Mouse (Mus musculus): ENCODE data around the gene Prnp.

The Prnp gene

DNA sequence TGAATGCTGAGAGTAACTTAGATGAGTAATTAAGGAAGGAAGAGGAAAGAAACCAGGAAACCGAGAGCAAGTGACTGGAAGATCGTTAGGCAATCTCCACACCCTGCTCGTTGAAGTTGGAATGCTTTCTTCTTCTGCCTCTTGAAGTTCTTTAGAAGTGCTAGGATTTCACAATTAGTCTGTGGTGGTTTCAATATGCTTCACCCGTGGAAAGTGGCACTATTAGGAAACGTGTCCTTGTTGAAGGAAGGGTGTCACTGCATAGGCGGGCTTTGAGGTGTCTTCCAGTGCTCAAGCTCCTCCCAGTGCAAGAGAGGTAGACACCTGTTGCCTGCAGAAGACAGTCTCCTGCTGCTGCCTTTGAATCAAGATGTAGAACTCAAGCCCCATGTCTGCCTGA is 4.0 kb upstream of the Prnp start:
- in situ Hi-C loops (cut with MboI; ENCODE audit: unreplicated experiment in 2 of 2), result no loop called here

DNA sequence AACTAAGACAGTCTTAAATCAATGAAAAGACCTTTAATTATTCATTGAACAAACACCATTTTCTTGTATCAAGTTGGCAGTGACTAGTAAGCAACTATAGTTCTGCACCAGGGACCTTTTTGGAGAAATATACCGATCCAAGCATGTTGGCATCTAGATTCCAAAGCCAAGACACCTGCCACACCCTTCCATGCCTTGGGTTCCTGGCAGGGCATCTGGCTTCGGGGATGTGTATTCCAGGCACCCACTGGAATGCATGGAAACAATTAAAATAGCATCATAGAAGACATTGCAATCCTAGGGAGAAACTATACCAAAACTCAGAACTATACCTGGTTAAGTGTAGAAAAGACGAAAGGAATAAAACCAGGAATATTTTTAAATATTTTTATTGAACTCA is 3.5 kb upstream of the Prnp start:
- in situ Hi-C loops (cut with MboI; ENCODE audit: unreplicated experiment in 2 of 2), result no loop called here

DNA sequence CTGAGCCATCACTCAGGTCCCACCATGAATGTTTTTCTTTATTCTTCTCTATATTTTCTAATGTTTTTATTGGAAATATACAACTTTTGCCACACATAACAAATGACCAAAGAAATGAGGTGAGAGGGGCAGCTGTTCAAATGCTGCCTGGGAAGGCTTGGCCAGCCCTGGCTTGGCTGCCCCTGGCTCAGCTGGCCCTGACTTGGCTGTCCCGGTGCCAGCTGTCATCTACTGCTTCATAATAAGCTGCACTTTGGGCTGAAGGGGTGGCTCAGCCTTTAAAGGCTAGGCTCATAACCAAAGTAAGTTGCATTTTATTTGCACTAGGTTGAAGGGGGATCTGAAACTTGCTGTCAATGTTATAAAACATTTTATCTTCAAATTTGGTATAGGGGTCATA is 2.9 kb upstream of the Prnp start:
- in situ Hi-C loops (cut with MboI; ENCODE audit: unreplicated experiment in 2 of 2), result no loop called here

DNA sequence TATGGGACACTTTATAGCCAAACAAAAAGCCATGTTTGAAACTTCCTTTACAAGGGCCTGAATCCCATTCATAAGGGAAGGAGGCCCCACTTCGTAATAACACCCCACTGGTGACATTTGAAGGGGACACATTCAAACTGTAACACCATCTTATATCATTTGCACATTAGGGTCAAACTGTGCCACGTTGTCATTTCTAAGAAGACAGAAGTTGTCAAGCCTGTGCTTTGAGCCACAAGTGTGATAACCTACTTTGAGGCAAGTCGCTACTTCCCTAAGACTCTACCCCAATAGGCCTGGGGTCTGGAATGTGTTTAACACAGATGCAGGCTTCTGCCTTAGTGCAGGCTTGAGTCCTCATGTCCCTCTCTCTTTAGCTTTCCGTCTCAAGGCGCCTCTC is 2.4 kb upstream of the Prnp start:
- in situ Hi-C loops (cut with MboI; ENCODE audit: unreplicated experiment in 2 of 2), result no loop called here

DNA sequence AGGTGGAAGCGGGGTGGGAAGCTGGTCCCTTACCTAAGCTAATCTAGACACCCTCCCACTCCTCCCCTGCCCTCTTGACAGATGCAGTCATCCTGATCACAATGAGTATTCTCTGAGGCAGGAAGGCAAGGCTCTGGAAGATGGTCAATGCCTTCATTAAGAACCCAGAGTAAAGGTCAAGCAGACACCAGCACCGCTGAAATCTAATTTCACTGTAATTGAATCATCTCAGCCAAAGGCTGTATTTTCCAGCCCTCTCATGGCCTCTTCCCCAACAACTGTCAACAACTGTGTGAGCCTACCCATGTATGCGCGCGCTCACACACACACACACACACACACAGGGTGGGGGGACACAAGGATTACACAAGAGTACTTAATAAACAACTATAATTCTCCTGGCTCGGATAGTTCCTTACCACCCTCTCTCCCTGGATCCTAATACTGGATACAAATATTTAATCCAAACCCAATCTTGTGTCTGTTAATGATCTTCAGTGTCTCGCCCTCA is 1.3 kb upstream of the Prnp start:
- in situ Hi-C loops (cut with MboI; ENCODE audit: unreplicated experiment in 2 of 2), result no loop called here

DNA sequence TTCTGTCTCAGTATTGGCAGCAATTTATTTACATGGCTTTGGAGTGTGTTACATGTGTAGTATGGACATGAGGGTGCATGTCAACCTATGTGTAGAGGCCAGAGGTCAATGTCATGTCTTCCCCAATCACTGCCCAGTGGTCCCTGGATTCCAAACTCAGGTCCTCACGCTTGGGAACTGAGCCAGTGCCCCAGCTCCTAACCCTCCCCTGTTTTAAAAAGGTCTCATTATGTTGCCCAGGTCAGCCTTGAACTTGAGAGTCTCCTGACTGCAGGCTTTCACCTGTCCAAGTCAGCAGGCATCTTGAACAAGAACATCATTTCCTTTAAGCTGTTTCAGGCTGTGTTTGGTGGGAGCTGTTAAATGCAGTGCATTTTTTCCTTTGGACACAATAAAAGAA is 822 bp upstream of the Prnp start:
- in situ Hi-C loops (cut with MboI; ENCODE audit: unreplicated experiment in 2 of 2), result no loop called here

DNA sequence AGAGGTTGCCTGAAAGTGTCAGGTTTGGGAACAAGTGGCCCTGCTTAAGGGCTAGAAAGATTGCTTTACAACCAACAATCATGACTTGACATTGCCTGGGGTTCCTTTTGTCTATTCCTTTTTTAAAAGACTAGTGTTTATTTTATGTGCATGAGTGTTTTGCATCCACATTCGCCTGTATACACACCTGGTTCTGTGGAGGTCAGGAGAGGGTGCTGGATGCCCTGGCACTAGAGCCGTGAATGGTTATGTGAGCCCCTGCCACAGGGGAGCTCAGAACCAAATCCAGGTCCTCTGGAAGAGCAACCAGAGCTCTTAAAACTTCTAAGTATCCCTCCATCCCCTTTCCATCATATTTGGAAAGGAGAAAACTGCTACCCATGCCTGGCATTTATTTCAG is 1.1 kb downstream of the Prnp start:
- in situ Hi-C loops (cut with MboI; ENCODE audit: unreplicated experiment in 2 of 2), result no loop called here

DNA sequence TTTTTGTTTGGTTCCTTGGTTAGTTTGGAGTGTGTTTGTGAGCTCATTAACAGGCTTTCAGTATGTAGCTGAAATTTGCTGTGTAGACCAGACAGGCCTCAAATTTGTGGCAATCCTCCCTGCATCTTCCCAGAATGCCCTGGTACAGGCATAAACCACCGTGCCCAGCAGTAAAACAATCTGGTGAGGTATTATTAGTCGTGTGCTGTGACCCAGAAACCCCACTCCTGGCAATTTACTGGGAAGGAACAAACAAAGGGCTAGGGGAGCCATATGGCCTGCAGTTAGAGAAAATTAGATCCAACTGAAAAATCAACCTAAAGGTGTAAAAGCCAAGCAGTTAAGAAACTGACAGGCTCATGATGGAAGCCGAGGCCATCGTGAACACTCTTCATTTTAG is 1.6 kb downstream of the Prnp start:
- in situ Hi-C loops (cut with MboI; ENCODE audit: unreplicated experiment in 2 of 2), result no loop called here

DNA sequence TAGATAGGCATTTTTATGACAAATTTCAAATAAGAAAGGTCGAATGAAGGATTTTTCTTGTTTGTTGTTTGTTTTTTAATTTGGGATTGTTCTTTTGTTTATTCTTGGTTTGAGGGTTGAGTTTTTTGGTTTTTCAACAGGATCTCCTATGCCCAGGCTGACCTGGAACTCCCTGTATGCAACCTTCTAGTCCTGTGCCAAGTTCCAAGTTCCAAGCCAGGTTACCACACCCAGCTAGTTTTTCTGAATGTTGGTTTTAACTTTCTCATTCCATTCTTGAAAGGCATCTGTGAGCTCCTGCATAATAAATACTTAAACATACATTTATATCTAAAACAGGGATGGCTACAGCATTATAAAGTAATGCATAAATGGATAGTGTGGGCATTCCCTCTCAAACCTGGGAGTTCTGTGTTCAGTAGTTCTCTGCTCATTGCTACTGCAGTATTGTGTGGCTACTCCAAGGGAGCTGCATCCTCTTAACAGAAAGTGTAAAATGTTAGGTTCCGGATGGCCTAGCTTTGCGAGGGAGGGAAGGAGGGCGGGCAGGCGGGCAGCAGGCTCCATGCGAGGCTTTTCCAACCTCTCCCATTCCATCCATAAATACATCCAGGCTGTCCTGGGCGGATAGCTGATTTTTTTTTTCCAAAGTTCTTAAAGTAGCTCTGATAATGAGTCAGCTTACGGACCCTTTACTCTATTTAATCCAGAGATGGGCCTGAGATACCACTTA is 3.0 kb downstream of the Prnp start:
- in situ Hi-C loops (cut with MboI; ENCODE audit: unreplicated experiment in 2 of 2), result no loop called here

DNA sequence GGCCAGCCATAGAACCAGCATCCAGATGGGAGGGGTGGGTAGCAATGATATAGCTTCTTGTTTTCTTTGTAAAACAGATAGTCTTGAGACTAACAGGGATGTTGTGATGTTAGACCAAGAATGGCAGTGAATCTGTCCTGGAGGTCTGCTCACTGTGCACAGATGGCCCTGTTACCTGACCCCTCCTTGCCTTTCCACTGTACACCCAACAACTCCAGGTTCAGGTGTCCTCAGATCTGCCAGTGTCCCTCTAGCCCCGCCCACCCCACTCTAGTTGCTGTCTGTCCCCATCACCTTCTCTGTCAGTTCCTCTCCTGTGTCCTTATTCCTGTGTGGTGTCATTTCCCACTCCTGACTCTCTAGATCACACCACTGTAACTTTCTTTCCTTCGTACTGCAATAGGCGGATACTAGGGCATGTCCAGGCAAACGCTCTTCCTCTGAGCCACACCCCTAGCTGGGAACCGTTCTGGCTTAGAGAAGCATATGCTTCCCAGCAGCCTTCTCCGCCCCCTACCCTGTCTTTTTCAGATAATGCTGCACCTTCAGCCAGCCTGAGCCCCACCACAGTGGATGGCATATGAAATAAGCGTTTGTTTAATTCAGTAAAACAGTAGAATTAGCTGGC is 22.7 kb downstream of the Prnp start:
- in situ Hi-C loops (cut with MboI; ENCODE audit: unreplicated experiment in 2 of 2), result loop anchor here in 1 of 2 experiments (25.0 kb wide), 1 partner anchor 395 kb away; no protein-coding TSS in a partner anchor

DNA sequence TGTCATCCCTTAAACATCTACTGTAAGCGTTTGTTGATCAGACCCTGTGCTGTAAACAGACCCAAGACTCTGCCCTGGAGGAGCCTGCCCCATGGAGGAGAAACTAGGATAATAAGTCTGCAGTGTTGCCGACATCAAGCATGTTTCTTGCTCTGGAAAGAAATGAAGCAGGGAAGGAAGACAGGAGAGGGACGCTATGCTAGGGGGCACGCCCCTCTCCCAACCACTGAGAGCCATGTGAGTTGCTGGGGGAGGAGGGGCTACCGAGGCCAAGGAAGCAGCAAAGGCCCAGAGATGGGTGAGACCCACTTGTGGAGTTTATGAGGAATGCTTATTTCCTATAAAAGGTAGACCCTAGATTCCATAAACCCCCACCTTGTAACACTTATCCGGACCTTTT is 23.3 kb downstream of the Prnp start:
- in situ Hi-C loops (cut with MboI; ENCODE audit: unreplicated experiment in 2 of 2), result loop anchor here in 1 of 2 experiments (25.0 kb wide), 1 partner anchor 396 kb away; no protein-coding TSS in a partner anchor

DNA sequence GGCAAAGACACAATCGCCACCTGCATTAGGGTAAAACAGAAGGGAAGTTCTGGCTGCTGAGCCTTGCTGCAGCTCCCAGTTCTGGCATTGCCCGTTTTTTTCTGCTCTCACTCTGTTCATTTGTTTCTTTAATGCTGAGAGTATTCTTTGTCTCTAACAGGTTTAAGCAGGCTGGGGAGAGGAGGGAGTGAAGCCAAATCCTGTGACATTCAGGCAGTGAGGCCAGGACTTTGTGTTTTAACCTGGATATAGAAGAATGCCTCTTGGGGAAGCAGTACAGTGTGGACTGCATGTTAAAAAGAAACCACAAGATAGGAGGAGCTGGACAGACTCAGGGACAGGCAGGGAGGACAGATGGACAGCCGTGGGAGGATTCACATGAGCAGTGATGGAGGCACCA is 23.9 kb downstream of the Prnp start:
- in situ Hi-C loops (cut with MboI; ENCODE audit: unreplicated experiment in 2 of 2), result loop anchor here in 1 of 2 experiments (25.0 kb wide), 1 partner anchor 396 kb away; no protein-coding TSS in a partner anchor

DNA sequence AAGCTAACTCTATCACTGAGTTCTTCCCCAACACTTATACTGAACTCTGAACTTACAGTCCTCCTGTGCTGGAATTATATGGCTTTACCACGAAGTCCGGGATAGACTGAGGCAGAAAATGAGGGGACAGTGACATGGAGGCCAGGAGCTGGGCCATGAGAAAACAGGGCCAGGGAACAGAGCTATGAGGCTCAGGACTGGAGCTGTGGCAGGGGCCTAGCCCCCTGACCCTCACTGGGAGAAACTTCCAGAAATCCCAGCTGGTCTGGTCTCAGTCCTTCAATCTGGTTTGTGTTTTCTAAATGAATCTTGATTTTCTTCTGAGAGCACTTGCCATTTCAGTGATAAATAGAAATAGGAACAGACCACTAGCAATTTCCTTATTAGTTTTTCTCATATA is 24.5 kb downstream of the Prnp start:
- in situ Hi-C loops (cut with MboI; ENCODE audit: unreplicated experiment in 2 of 2), result loop anchor here in 1 of 2 experiments (25.0 kb wide), 1 partner anchor 397 kb away; no protein-coding TSS in a partner anchor

DNA sequence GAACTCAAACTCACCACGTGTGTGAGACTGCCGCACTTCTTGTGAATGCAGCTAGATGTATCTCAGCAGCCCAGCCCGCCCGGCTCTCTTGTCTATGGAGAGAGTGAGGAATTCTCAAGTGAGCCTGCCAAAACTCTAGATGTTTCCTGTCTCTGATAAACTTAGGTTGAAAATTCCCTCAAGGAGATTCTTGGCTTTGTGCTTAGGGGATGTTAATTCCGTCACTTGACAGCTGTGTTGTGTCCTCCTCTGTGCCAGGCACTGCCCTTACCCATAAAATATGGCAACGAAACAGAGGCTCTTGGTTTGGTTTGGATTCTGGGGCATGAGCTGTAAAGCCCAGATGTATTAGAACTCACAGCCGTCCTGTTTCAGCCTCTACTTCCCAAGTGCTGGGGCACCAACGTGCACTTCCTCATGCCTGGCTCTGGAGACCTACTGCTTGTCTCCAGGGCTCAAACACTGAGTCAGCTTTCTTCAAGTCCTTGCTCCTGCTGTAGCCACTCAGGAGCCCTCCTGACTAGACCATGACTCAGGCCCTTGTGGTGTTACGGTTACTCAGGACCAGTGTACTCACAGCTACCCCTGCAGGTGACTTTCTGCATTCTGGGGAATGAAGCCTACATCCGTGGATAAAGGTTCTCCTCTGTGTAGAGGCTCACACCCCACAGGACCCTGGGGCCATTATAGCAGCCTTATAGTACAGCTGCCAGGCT is 25.8 kb downstream of the Prnp start:
- in situ Hi-C loops (cut with MboI; ENCODE audit: unreplicated experiment in 2 of 2), result loop anchor here (5.0 to 25.0 kb wide), 4 partner anchors 33 to 398 kb away; no protein-coding TSS in a partner anchor

DNA sequence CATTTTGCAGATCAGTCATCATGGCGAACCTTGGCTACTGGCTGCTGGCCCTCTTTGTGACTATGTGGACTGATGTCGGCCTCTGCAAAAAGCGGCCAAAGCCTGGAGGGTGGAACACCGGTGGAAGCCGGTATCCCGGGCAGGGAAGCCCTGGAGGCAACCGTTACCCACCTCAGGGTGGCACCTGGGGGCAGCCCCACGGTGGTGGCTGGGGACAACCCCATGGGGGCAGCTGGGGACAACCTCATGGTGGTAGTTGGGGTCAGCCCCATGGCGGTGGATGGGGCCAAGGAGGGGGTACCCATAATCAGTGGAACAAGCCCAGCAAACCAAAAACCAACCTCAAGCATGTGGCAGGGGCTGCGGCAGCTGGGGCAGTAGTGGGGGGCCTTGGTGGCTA is 26.7 kb downstream of the Prnp start:
- in situ Hi-C loops (cut with MboI; ENCODE audit: unreplicated experiment in 2 of 2), result loop anchor here (5.0 to 25.0 kb wide), 4 partner anchors 34 to 399 kb away; no protein-coding TSS in a partner anchor

DNA sequence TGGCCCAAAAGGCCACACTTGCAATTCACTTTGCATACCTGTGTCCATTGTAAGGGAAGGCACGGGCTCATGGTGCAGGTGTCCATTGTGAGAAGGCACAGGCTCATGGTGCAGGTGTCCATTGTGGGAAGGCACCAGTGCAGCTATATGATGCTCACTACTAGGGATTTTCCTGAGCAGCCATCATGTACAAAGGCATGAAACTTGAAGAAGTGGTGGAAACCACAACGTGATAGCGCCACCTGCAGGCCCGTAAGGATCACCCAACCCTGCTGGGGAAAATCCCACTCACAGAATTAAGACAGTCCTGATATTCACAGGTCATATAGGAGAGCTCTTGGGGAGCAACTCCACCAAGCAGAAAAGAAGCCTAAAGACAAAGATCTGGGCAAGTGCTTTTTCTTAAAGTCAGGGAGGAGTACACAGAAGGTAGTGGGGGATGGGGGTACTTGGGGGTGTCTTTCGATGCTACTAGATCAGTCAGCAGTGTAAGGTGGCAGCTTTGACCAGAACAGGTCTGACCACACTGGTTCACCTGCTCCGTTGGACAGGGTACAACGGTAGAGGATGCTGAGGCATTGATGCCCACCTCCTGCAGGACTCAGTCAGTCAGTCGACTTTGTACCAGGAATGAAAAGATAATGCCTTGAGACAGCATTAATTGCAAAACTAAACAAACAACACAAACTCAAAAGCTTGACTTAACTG is 29.8 kb downstream of the Prnp start:
- in situ Hi-C loops (cut with MboI; ENCODE audit: unreplicated experiment in 2 of 2), result loop anchor here (5.0 to 25.0 kb wide), 4 partner anchors 37 to 402 kb away; no protein-coding TSS in a partner anchor

DNA sequence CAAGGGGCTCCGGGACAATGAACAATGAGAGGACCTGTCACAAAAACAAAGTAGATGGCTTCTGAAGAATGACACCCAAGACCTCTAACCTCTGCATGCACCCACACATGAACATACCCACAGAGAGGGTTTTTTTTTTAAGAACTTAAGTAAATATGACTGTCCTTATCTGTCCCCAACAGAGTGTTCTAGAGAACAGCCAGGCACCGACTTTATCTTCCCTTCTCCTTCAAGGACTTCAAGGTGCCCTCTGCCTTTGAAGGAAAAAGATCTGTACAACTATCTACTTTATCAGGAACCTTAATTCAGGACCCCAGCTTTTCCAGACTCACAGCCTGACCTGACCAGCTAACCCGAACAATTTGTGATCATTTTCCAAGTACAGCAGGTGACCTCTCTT is 30.8 kb downstream of the Prnp start:
- in situ Hi-C loops (cut with MboI; ENCODE audit: unreplicated experiment in 2 of 2), result loop anchor here in 1 of 2 experiments (25.0 kb wide), 1 partner anchor 403 kb away; no protein-coding TSS in a partner anchor

DNA sequence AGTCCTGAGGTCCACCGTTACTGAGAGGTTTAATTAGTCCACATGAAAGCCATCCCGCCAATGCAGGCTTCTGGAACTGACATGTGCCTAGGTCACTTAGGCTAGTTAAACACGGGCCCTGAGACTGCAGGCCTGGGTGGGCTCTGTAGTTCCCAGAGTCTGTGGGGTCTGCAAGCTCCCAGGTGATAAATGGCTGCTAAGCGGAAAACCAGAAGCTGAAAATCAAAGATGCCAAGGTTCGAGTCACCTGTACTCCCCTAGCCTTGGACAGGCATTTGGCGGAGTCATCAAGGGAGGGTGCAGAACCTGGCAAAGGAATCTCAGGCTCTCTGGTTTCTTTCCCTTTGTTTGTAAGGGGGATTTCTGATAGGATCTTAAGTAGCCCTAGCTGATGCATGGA is 31.8 kb downstream of the Prnp start:
- in situ Hi-C loops (cut with MboI; ENCODE audit: unreplicated experiment in 2 of 2), result loop anchor here in 1 of 2 experiments (25.0 kb wide), 1 partner anchor 404 kb away; no protein-coding TSS in a partner anchor

DNA sequence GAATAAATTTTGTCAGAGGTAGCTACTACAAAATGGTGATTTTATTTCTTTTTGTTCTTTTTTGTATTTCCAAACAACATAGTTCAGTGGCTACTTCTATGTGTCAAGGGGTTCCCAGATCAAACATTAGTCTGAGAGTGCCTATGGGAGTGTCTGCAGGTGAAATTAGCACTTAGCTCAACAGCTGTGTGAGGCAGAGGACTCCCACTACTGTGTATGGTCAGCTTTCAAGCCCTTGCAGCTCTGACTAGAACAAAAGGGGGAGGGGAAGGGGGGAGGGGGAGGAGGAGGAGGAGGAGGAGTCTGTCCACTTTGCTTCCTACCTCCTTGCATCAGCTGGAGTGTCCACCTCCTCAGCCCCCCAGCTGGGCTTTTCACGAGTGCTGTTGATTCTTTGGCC is 34.6 kb downstream of the Prnp start:
- in situ Hi-C loops (cut with MboI; ENCODE audit: unreplicated experiment in 2 of 2), result loop anchor here in 1 of 2 experiments (25.0 kb wide), 1 partner anchor 407 kb away; no protein-coding TSS in a partner anchor

DNA sequence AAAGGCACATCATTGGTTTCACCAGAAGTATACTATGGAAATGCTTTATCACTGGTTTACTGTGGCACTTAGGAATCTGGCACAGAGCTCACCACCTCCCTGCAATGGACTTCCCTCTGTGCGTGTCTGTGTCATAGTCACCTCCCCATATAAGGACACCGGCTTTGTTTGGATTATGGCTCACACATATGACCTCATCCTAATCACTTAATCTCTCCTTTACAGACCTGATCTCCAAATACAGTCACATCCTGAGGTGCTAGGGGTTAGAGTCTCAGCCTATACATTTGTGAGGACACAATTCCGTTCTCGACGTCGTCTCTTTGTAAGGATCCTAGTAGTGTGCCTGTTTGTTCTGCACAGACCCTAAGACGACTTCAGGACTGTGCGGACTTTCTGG is 35.5 kb downstream of the Prnp start:
- in situ Hi-C loops (cut with MboI; ENCODE audit: unreplicated experiment in 2 of 2), result loop anchor here in 1 of 2 experiments (25.0 kb wide), 1 partner anchor 408 kb away; no protein-coding TSS in a partner anchor
